Mouse (Mus musculus) cerebellum, adult 9-10 months (tissue): ENCODE data around the gene Atf7.

Experiments used
- DNase-seq: peaks from one replicate; pipeline ENCODE4 v3.0.0; 2022

Gene Atf7

DNA sequence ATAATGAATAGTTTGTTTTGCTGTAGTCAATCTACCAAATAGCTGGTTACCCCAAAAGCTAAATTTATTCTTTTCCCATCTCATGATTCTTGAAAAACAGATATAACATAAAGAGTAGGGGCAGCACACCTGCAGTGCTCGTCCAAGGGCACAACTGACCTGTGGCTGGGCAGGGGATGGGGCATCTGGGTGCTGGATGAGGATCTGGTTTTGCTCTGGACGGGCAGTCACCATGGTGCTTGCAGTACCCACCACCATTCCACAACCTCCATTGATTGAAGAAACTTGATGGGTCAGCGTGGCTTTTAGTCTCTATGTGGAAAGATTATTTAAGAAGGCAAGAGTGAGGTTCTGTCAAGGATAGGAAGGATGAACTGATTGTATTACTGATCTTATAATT, 79.0 kb downstream of the Atf7 start:
- DNase-seq, result no peak

DNA sequence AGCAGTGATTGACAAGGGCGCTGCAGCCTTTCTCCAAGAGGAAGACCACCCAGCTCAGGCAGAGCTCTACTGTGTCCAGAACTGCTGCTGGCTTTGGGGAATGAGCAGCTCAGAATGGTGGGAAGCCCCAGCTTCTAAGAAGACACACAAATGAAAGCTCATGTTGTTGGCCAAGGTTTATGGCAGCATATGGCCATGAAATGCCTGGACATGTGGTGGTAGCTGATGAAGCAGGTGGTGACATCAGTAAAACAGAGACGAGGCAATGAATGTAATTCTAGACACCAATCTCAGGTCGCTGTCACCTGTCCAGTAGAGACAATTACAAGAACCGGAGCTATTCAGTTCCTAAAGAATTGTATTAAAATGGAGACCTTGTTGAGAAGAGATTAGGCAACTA, 80.5 kb downstream of the Atf7 start:
- DNase-seq, result peak; percentile 99

DNA sequence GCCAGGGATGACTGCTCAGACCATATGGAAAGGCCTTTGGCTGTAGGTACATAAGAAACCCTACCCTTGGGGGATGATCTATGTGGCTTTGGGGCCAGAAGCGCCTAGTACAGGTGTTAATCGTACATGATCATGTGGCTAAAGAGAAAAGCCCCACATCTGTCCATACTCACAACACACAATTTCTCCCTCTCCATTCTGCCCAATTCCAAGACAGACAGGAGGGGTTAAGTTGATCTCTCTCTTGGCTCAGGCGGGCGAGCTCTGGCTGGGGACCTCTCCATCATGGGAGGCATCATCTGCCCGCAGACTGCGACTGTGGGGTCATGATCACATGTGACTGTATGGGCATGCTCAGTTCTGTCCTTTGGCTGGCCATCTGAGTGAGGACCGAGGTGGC, 91.3 kb downstream of the Atf7 start:
- peak; percentile 42 for DNase-seq

DNA sequence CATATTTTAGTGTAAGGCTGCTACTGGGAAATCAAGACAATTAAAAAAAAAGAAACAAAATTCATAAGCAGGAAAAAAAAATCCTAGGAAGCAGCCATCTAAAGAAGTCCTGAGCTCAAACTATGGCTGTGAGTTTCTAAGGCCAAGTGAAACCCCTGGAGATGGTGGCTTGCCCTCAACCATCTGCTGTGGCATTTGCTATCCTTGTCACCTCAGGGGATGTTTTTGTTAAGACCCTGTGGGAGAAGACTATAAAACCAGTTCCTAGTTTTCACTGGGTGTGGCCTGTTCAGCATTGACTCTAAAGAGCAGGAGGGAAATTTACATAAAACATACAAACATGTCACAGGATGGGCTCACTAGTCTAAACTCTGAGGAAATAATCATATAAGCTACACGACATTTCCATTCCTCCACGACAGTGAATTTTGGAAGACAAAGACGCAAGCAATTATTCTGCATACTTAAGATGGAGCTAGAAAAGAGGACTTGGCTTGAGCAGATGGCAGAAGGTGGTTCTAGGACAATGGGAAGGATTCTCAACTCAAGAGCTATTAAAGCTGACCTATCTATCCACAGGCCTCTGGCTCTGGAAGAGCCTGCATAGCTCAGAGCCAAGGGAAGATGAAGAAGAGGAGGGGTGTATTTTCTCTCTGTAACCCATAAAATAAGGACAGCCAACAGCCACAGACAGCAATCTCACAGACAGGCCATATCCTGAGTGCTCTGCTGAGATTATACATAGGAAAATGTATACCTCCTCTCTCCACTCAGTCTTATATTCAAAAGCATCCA, 93.0 kb downstream of the Atf7 start:
- DNase-seq, result peak; percentile 88

- no peak for DNase-seq
These were observed 93.7 kb downstream of the Atf7 start for GRCm38 (mm10) chr15:102531586-102531985.

DNA sequence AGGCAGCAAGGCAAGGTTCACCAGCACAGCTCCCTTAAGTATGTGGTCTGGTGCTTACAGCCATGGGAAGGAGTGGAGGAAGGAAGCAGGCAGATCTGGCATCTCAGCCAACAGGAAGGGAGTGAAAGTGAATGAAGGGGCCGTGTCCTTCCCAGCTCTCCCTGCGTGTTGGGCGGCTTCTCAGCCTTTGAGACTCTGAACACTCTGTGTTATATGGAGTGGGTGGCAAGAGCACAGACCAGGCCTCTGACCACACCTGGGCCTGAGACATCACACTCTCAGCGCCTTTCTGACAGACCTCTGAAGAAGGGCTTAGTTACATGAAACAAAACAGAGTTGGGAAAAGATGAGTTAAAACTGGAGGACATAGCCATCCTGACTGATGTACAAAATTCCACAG, 94.7 kb downstream of the Atf7 start:
- no peak for DNase-seq

GRCm38 (mm10) chr15:102528396-102528795, 96.9 kb downstream of the Atf7 start:
- DNase-seq, result no peak

DNA sequence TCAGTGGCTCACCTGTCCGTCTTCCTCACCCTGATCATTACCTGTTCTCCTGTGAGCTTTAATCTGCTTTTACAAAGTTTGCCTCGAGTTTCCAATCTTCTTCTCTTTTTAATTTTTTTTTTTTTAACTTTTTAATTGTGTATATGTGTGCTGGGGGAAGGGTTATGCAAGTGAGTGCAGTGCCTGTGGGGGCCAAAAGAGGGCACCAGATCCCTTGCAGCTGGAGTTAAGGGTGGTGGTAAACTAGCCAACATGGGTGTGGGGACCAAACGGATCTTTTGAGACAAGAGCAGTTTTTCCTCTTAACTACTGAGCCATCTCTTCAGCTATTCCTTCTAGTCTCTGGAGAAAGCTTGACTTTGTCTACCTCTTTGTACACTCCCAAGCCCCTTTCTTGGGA, 97.3 kb downstream of the Atf7 start:
- no peak for DNase-seq

DNA sequence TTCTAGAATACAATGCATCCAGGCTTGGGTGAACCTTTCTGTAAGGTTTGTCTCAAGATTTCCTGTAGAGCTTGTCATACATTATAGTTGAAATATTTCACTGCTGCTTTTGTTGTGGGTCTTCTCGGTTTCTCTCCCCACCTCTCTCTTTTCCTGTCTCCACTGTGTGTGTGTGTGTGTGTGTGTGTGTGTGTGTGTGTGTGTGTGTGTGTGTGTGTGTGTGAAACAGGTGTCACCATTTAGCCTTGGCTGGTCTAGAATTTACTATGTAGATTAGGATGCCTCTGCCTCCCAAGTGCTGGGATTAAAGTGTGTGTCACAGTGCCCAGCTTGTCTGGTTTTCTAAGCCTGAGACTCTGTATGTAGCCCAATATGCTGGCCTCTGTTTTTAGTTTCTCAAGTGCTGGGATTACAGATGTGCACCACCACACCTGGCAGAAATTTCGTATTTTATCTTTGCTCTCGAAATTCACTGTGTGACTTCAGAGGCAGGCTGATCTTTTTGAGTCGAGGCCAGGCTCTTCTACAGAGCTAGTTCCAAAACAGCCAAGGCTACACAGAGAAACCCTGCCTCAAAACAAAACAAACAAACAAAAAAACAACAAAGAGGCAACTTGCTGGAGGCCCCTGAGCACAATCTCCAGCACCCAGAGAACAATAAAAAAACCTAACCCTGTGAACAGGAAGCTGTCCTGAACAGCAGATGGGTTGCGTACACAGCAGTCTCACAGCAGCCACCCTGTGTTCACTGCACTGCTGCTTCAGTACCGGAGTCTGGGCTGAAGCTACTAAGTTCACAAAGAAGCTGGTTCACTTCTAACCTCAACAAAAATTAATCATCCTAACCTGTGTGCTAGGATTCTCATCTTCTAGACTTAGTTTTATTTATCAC, 98.9 kb downstream of the Atf7 start:
- DNase-seq, result peak; percentile 31

- peak; percentile 91 for DNase-seq
These were observed 100.3 kb downstream of the Atf7 start, which contains the start of gene Npff for GRCm38 (mm10) chr15:102524892-102525485. TSS of gene Npff (minus strand) at chr15:102524942.

DNA sequence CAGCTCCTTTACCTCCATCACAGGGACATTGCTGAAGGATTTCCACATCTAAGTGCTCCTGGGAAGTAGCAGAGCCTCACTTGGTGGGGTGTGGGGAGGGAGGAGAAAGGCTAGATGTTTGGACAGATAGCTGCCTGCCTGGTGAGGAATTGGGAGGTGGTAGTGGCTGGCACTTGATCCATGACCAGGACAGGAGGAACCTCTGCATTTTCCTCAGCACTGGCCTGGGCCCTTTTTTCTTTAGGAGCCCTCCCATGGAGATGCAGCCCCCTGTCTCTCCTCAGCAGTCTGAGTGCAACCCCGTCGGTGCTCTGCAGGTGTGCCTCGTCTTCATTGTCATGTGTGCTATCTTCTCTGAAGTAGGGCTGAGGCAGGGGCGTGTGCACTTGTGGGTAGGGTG, 103.8 kb downstream of the Atf7 start:
- DNase-seq, result peak; percentile 51

DNA sequence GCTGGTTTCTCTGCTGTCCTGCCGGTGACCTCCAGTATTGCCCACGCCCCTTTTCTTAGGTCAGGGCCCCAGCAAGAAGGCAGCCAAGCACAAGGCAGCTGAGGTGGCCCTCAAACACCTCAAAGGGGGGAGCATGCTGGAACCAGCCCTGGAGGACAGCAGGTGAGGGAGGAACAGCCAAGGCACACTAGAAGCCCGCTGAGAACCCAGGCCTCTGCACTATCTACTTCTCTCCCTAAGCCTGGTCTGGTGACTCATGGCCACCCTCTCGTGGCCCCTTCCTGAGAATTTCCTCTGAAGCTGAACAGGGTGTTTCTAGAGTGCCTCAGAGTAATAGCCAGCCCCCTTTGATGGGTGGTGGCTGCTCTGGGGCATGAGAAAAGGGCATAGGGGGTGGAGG, 104.8 kb downstream of the Atf7 start:
- DNase-seq, result peak; percentile 70

DNA sequence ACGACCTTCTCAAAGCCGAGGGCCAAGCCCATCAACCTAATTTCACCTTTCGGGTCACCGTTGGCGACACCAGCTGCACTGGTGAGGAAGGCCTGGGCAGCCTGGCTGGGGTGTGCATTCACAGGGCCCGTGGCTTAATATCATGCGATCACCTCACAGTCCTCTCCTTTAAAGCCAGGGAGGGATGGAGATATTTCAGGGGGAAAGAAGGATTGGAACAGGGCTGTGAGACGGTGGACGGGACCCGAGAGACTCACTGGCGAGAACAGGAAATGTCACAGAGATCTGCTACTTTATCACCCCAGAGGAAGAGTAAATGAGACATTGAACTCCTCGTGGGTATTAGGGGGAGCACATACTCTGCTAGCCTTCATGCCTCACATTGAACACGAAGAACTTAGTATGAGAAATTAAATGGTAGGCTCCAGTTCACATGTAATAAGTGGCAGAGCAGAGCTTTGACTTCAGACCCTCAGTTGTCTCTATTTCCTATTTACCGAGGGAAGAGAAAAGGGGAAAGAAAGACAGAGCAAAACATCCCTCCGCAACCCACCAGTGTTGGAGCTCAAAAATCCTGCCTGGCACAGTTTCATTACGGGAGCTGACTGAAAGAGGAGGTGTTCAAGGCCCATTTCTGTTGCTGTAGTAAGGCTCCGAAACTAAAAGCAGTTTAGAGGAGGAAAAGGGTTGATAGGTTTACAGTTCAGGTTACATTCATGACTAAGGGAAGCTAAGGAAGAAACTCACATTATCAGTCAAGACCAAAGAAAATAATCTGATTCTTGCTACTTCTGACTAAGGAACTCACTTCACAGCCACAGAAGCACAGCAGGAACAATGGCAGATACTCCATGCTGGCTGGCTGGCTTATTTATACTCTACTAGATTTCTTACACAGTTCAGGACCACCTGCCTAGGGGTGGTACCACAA, 105.8 kb downstream of the Atf7 start:
- peak; percentile 72 for DNase-seq

DNA sequence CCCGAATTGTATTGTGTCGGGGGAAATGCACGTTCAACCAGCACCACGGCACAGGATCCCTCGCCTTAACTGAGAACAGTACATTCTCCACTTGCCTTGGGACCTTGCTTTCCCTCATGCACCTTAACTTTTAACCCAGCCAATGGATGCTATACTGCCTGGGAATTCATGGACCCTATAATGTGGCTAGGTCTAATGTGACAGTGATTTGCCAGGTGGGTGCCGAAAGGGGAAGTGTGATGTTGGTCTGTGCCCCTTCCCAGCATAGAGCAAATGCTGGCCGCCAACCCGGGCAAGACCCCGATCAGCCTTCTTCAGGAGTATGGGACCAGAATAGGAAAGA, 106.4 kb downstream of the Atf7 start:
- DNase-seq, result no peak

DNA sequence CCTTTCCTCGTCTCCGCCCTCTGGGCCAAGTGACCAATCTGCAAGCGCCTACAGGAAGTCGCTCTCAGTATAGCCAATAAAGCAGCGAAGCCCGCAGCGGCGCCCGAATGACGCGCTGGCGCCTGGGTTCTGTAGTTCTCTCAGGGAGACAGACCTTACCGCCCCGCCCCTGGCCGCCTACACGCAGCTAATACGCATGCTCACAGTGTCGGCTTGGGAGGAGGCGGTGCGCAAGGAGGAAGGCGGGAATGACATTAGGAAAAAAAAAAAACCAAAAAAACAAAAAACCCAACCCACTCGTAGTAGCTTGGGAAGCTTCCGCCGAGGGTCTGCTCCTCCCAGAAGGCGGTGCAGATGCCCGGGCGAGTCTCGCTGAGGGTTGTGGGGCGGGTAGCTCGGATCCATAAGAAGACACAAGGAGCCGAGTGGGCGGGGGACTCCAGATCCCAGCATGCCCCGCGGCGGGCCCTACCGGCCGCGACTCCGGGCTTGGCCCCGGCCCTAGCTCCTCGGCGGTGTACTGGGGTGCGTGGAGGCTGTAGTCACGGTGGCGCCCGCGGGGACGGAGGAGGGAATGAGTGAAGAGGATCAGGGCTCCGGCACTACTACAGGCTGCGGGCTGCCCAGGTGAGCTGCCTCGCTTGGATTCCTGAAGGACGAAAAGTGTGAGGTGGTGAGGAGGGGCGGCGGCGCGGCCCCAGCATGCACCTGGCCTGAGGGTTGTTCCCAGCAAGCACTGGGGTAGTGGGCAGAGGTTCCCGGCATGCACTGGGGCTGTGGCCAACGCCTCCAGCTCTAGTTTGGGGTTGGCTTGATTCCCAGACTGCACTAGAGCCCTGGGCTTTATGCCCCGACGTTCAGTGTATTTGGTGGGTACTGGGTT, 107.0 kb downstream of the Atf7 start, which contains the start of gene Tarbp2:
Gene Tarbp2 (plus strand): TSS at position 217 of the 883 bp plus-strand sequence.
- peak; percentile 100 for DNase-seq

GRCm38 (mm10) chr15:102517631-102517975, 107.7 kb downstream of the Atf7 start:
- DNase-seq, result no peak

- peak; percentile 90 for DNase-seq
These were observed 108.4 kb downstream of the Atf7 start, which contains the start of gene Map3k12 for GRCm38 (mm10) chr15:102516728-102517404. TSS of gene Map3k12 (minus strand) at chr15:102517064.

DNA sequence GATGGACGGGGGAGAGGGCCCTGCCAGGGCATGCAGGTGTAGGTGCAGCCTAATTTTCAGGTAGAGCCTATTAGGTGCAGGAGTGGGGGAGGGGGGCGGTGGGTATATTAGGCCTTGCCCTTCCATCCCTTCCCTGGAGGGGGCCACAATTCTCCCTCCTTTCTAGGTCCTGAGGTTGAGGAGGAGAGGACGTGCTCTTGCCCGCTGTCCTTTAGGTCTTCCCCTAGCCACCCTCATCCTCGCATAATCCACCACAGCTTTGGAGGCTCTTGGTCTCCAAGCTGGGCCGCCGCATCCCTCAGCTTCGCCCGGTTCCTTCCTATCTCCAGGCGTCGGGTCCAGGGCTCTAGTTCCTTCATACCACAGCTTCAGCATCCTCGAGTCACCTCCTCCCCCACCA, 109.0 kb downstream of the Atf7 start:
- peak; percentile 80 for DNase-seq

GRCm38 (mm10) chr15:102515791-102516190, 109.5 kb downstream of the Atf7 start:
- DNase-seq, result no peak

DNA sequence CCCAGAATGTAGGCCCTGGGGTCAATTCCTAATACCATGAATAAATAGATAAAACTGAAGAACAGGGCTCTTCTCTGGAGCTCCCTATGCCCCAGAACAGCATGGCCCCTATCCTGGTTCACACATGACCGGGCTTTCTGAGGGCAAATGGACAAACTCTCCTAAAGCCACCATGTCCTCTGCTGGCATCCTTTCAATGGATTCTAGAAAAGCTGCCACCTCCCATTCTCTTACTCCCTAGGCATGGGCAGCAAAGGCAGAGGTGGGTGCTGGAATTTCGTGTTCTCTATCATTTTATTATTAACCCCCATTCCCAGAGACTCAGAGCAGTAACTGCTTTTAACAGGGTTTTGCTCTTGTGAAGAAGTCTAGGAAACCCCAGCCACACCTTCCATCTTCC, 110.0 kb downstream of the Atf7 start:
- no peak for DNase-seq

DNA sequence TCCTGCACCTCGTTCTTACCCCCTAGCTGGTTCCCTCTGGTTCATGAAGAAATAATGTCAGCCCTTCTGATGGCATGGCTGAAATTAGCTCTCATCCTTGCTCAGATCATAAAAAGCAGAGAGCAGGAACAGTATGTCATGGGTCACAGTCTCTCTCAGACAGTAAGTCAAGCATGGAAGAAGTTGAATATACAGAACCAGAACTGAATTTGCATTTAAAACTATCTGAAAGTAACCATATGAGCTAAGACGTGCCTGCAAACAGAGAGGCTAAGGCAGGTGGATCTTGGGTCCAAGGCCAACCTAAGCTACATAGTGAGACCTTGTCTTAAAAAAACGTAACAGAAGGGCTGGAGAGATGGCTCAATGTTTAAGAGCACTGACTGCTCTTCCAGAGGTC, 112.3 kb downstream of the Atf7 start:
- no peak for DNase-seq
